Mouse (Mus musculus): Measurements from ENCODE around the gene Pdzrn3. TPM values are rescaled to one million over a fixed set of nuclear protein-coding genes. Genes with fewer than 3 reads are reported as not detected.

Pdzrn3 gene
- polyA plus RNA-seq, 1 experiment from 2014 or later = 22.9 TPM

- peaks cover 27% of the 10 kb centered on the region for H3K4me1 ChIP-seq
- no peak overlapping the region for H3K9ac ChIP-seq (replicated peaks)
- H3K4me2 ChIP-seq = no peak overlapping the region
- no peak for ATAC-seq (ENCODE audit: low FRiP score)
- no peak overlapping the region for H3K27ac ChIP-seq (replicated peaks)
- H3K27me3 ChIP-seq (replicated peaks) = no peaks in the 10 kb centered on the region
- no peaks in the 10 kb centered on the region for H3K9me3 ChIP-seq (replicated peaks)
- no peak overlapping the region for H3K4me3 ChIP-seq (replicated peaks)
- 78% methylated on average over 3 of the region's 3 CpGs for WGBS
- H3K36me3 ChIP-seq = no peaks in the 10 kb centered on the region
Observed at GRCm38 (mm10) chr6:101186887-101187286, 190.8 kb downstream of the Pdzrn3 start.

GRCm38 (mm10) chr6:101184103-101184785, 193.5 kb downstream of the Pdzrn3 start:
- no peak for ATAC-seq (ENCODE audit: low FRiP score)
- no peaks in the 10 kb centered on the region for H3K36me3 ChIP-seq
- H3K9ac ChIP-seq (replicated peaks) = no peak overlapping the region
- H3K9me3 ChIP-seq (replicated peaks) = no peaks in the 10 kb centered on the region
- H3K27ac ChIP-seq (replicated peaks) = no peak overlapping the region
- H3K27me3 ChIP-seq (replicated peaks) = no peaks in the 10 kb centered on the region
- no peak overlapping the region for H3K4me3 ChIP-seq (replicated peaks)
- WGBS = 50% methylated on average over 10 of the region's 10 CpGs
- H3K4me2 ChIP-seq = no peak overlapping the region
- H3K4me1 ChIP-seq = peaks cover 27% of the 10 kb centered on the region

GRCm38 (mm10) chr6:101170699-101171098, 207.0 kb downstream of the Pdzrn3 start:
- H3K4me3 ChIP-seq (replicated peaks) = no peak overlapping the region
- peaks cover 22% of the 10 kb centered on the region for H3K4me1 ChIP-seq
- no peak for ATAC-seq (ENCODE audit: low FRiP score)
- H3K27ac ChIP-seq (replicated peaks) = no peak overlapping the region
- 79% methylated on average over 7 of the region's 7 CpGs for WGBS
- H3K9ac ChIP-seq (replicated peaks) = no peak overlapping the region
- H3K27me3 ChIP-seq (replicated peaks) = no peaks in the 10 kb centered on the region
- no peak overlapping the region for H3K4me2 ChIP-seq
- no peaks in the 10 kb centered on the region for H3K9me3 ChIP-seq (replicated peaks)
- H3K36me3 ChIP-seq = peaks cover 14% of the 10 kb centered on the region

GRCm38 (mm10) chr6:101153511-101153921, 224.2 kb downstream of the Pdzrn3 start:
- peak; percentile 69; the same call in 1 of the 2 replicates for ATAC-seq (ENCODE audit: low FRiP score)
- H3K27me3 ChIP-seq (replicated peaks) = no peaks in the 10 kb centered on the region
- H3K36me3 ChIP-seq = peaks cover 25% of the 10 kb centered on the region
- WGBS = 40% methylated on average over 1 of the region's 1 CpGs
- peaks cover 16% of the 10 kb centered on the region for H3K4me1 ChIP-seq
- no peak overlapping the region for H3K4me2 ChIP-seq
- H3K9ac ChIP-seq (replicated peaks) = no peak overlapping the region
- no peak overlapping the region for H3K27ac ChIP-seq (replicated peaks)
- no peaks in the 10 kb centered on the region for H3K9me3 ChIP-seq (replicated peaks)
- H3K4me3 ChIP-seq (replicated peaks) = no peak overlapping the region

- no peak for ATAC-seq (ENCODE audit: low FRiP score)
- no peak overlapping the region for H3K4me3 ChIP-seq (replicated peaks)
- H3K9me3 ChIP-seq (replicated peaks) = no peaks in the 10 kb centered on the region
- no peaks in the 10 kb centered on the region for H3K27me3 ChIP-seq (replicated peaks)
- no peak overlapping the region for H3K27ac ChIP-seq (replicated peaks)
- 89% methylated on average over 3 of the region's 3 CpGs for WGBS
- no peaks in the 10 kb centered on the region for H3K4me1 ChIP-seq
- H3K9ac ChIP-seq (replicated peaks) = no peak overlapping the region
- H3K36me3 ChIP-seq = no peaks in the 10 kb centered on the region
- no peak overlapping the region for H3K4me2 ChIP-seq
Observed at GRCm38 (mm10) chr6:101135368-101135767, 242.3 kb downstream of the Pdzrn3 start.

- Histone ChIP-seq H3K4me2 (no peak overlapping the region), H3K36me3 (no peaks in the 10 kb centered on the region), H3K4me1 (0 out of 2 replicates have a peak, but pooled peaks cover 7% of the 10 kb centered on the region), H3K27me3 (replicated peaks) (no peaks in the 10 kb centered on the region), H3K9ac (replicated peaks) (no peak overlapping the region), H3K4me3 (replicated peaks) (no peak overlapping the region), H3K9me3 (replicated peaks) (no peaks in the 10 kb centered on the region), H3K27ac (replicated peaks) (no peak overlapping the region)
- ATAC-seq (ENCODE audit: low FRiP score) = no peak
- WGBS = 48% methylated on average over 5 of the region's 5 CpGs
Observed at GRCm38 (mm10) chr6:101125396-101125795, 252.3 kb downstream of the Pdzrn3 start.

- H3K36me3 ChIP-seq = no peaks in the 10 kb centered on the region
- H3K9me3 ChIP-seq (replicated peaks) = no peaks in the 10 kb centered on the region
- WGBS = 86% methylated on average over 1 of the region's 1 CpGs
- H3K4me3 ChIP-seq (replicated peaks) = no peak overlapping the region
- H3K27ac ChIP-seq (replicated peaks) = no peak overlapping the region
- H3K4me1 ChIP-seq = no peaks in the 10 kb centered on the region
- no peaks in the 10 kb centered on the region; the same call in 1 of the 2 replicates for H3K27me3 ChIP-seq (replicated peaks)
- ATAC-seq (ENCODE audit: low FRiP score) = no peak
- no peak overlapping the region for H3K4me2 ChIP-seq
- no peak overlapping the region for H3K9ac ChIP-seq (replicated peaks)
Observed at GRCm38 (mm10) chr6:101108951-101109350, 268.7 kb downstream of the Pdzrn3 start.

- Histone ChIP-seq H3K4me2 (no peak overlapping the region), H3K9me3 (replicated peaks) (no peaks in the 10 kb centered on the region), H3K9ac (replicated peaks) (no peak overlapping the region), H3K4me1 (peaks cover 11% of the 10 kb centered on the region), H3K4me3 (replicated peaks) (no peak overlapping the region), H3K27me3 (replicated peaks) (no peaks in the 10 kb centered on the region), H3K27ac (replicated peaks) (no peak overlapping the region), H3K36me3 (no peaks in the 10 kb centered on the region)
- 93% methylated on average over 6 of the region's 6 CpGs for WGBS
- no peak for ATAC-seq (ENCODE audit: low FRiP score)
Observed at GRCm38 (mm10) chr6:101103506-101103905, 274.2 kb downstream of the Pdzrn3 start.

GRCm38 (mm10) chr6:101101709-101102654, 275.7 kb downstream of the Pdzrn3 start:
- no peak overlapping the region for H3K4me3 ChIP-seq (replicated peaks)
- ATAC-seq (ENCODE audit: low FRiP score) = peak; percentile 41; the same call in 1 of the 2 replicates
- H3K9me3 ChIP-seq (replicated peaks) = no peaks in the 10 kb centered on the region
- H3K4me2 ChIP-seq = no peak overlapping the region
- no peak overlapping the region for H3K9ac ChIP-seq (replicated peaks)
- no peaks in the 10 kb centered on the region for H3K36me3 ChIP-seq
- H3K4me1 ChIP-seq = peaks cover 11% of the 10 kb centered on the region
- WGBS = 39% methylated on average over 14 of the region's 14 CpGs
- H3K27me3 ChIP-seq (replicated peaks) = no peaks in the 10 kb centered on the region
- H3K27ac ChIP-seq (replicated peaks) = 0 out of 2 replicates have a peak overlapping the region, but pooled peaks have one; percentile 37
